Mouse (Mus musculus) heart, postnatal 10 days (tissue): ENCODE measurements around the gene Fam120b. TPM values are rescaled to one million over a fixed set of nuclear protein-coding genes. Genes with fewer than 3 reads are reported as not detected.
A peak's percentile ranks its signal among the peaks of the same experiment; 100 is the strongest.

Experiments
- DNase-seq, 2 experiments: peaks; one replicate each; pipeline ENCODE4 v3.0.0; 2021
- intact Hi-C: fragments of 180-260 bp; cut with DNase I; formaldehyde crosslinking; loops from one replicate; pipeline ENCODE4 v1.15.1; 2025
- total RNA-seq, 2 experiments: library from RNA; stranded (reverse); gene quantifications; 2 replicates each; pipeline ENCODE4 v1.2.3; 2021

Gene Fam120b
- total RNA-seq, 2 experiments from 2014 or later, result 10.8 to 11.5 TPM

GRCm38 (mm10) chr17:15378413-15379109, 17.4 kb upstream of the Fam120b start:
- no peak for DNase-seq
- intact Hi-C loops, result loop anchor here (1.0 kb wide), 1 partner anchor 313 kb away; no protein-coding TSS in a partner anchor

- intact Hi-C loops, result no loop called here
- DNase-seq, result no peak
Measured at GRCm38 (mm10) chr17:15379741-15380526, 16.1 kb upstream of the Fam120b start.

DNA sequence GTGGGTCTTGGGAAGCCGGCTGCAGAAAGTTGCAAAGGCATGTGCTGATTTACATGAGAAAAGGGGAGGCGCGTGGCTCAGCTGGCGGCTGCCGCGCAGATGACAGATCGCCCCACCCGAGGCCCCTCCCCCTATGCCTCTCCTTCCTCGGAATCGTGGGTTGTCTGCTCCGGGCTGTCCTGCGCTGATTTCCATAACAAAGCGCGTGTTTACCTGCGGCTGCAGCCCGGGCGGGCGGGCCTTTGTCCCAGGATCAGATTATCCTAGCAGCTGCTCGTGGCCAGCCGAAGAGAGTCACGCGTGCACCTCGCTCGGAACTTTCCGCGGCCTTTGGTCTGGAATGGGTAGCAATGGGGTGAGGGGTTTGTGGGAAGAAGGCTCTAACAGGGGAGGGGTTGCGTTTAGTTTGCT, 15.4 kb upstream of the Fam120b start:
- intact Hi-C loops, result no loop called here
- peak; percentile 22 to 33 for DNase-seq

- DNase-seq, result no peak
- intact Hi-C loops, result no loop called here
Measured at GRCm38 (mm10) chr17:15381092-15381860, 14.7 kb upstream of the Fam120b start.

GRCm38 (mm10) chr17:15381869-15382660, 13.9 kb upstream of the Fam120b start:
- no peak for DNase-seq
- intact Hi-C loops, result no loop called here

DNA sequence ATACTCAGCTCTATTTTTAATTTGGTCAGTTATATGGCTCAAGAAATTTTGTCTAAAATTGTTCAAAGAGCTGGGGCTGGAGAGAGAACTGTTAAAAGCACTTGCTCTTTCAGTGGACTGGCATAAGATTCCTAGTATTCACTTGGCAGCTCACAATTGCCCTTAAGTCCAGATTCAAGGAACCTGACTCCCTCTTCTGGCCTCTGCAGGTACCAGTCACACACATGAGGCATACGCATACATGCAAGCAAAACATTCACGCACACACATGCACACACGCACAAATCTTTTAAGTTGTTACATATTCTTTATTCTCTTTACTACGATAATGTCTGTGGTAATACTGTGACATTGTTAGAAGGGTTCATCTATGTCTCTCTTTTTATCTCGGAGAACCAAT, 12.6 kb upstream of the Fam120b start:
- intact Hi-C loops, result no loop called here
- DNase-seq, result no peak

GRCm38 (mm10) chr17:15388892-15389291, 7.1 kb upstream of the Fam120b start:
- intact Hi-C loops, result no loop called here

DNA sequence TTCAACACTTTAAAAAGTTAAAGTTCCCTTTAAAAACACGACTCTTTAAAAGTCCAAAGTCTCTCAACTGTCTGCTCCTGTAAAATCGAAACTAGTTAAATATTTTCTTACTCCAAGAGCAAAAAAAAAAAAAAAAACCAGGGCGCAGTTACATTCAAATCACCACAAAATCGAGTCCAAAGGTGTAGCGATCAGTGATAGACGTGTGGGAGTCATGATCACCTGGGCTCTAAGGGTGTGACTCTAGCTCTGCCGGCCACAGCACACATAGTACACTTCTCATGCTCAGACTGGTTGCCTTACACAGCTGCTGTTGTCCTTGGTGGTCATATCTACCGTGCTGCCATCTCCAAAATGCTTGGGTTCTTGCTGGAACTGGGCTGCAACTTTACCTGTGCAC, 6.6 kb upstream of the Fam120b start:
- no peak for DNase-seq
- intact Hi-C loops, result no loop called here

More at GRCm38 (mm10) chr17:15388892-15389291, 7.1 kb upstream of the Fam120b start:
- DNase-seq, result no peak

DNA sequence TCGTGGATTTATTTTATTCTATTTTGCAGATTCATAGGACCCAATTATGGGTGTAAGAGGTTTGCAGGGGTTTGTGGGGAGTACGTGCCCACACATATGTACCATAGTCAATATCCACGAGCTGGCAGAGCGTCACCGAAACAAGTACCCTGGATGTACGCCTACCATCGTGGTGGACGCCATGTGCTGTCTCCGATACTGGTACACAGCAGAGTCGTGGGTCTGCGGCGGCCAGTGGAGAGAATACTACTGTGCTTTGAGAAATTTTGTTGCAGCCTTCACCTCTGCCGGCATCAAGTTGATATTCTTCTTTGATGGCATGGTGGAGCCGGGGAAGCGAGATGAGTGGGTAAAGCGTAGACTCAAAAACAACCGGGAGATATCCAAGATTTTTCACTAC, 5.7 kb downstream of the Fam120b start:
- intact Hi-C loops, result no loop called here
- DNase-seq, result no peak

- intact Hi-C loops, result no loop called here
- no peak for DNase-seq
Measured at GRCm38 (mm10) chr17:15406576-15406975, 10.6 kb downstream of the Fam120b start.

DNA sequence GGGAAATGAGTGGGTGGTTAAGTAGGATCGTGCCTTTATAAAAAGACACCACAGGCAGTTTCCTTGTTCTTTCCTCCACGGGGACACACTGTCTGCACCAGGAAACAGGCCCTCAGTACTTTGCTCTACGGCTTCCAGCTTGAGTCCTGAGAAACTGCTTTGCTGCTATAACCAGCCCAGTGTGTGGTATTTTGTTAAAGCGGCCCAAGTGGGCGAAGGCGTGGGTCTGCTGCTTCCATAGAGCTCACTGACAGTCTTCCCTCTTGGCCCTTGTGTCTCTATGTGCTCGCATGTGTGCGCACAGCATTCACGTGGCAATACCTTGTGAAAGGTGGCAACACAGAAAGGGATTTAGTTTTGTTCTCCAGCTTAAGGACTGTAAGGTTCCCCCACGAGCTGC, 13.3 kb downstream of the Fam120b start:
- no peak for DNase-seq
- intact Hi-C loops, result no loop called here

GRCm38 (mm10) chr17:15410861-15411260, 14.9 kb downstream of the Fam120b start:
- intact Hi-C loops, result no loop called here
- DNase-seq, result no peak

- no peak for DNase-seq
- intact Hi-C loops, result no loop called here
Measured at GRCm38 (mm10) chr17:15416596-15417215, 20.7 kb downstream of the Fam120b start.

DNA sequence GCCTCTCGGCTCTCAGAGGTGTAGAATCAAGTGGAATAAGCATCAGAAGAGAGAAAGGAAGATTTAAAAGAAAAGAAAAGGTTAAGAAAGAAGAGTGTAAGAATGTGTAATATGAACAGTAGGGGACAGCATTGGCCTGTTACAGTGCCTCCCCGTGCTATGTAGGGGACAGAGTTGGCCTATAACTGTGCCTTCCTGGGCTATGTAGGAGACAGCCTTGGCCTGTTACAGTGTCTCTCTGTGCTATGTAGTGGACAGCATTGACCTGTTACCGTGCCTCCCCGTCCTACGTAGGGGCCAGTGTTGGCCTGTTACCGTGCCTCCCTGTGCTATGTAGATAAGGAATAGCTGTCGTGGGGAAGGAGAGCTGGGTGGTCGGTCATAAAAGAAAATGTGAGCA, 23.5 kb downstream of the Fam120b start:
- intact Hi-C loops, result loop anchor here (1.0 kb wide), 1 partner anchor 49 kb away; no protein-coding TSS in a partner anchor

DNA sequence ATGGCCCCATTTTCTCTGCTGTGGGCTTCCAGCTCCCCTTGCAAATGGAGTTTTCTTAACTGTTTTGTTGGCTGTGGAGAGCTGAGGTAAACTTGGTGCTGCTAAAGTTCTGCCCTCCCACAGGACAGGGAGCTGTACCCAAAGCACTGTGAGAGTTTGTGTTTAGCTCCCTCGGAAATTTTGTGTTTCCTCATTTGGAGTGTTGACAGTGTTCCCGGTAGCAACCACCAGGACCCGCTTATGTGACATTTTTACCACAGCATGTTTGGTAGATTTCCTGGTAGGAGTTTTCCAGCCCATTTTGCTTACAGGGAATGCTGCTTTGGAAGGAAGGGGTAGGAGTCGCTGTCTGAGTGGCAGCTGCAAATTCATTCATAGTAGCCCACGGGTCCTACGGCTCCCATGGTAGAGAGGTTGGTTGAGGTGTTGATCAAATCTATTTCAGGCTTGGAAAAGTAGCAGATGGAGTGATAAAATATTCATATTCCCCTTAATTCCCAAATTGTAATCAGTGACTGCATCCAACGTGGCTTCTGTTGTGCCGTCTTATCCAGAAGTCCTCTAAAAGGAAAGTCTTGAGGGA, 24.1 kb downstream of the Fam120b start:
- intact Hi-C loops, result no loop called here
- no peak for DNase-seq

More for the DNA sequence above, 23.5 kb downstream of the Fam120b start:
- peak; percentile 7 to 12 for DNase-seq

DNA sequence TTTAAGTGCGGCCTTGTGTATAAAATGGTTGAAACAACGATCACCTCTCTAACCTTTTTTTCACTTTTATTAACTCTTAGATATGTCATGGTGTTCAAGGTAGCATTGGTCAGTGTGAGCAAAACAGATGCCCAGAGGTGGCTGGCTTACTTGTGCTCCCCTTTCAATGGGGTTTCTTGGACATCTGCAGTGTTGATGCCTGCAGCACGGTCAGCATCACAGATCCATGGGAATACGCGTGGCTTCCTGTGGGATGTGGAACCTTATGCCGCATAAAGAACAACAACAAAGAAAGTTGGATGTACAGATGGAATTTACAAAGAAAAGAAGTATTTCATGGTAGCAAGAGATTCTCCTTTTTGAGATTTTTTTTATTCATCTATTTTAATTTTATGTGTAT, 25.4 kb downstream of the Fam120b start:
- DNase-seq, result no peak

GRCm38 (mm10) chr17:15422666-15423065, 26.7 kb downstream of the Fam120b start:
- intact Hi-C loops, result no loop called here
- no peak for DNase-seq

More for the DNA sequence above, 25.4 kb downstream of the Fam120b start:
- intact Hi-C loops, result no loop called here

- peak; percentile 20 to 21 for DNase-seq
- intact Hi-C loops, result no loop called here
Measured at GRCm38 (mm10) chr17:15423080-15423765, 27.2 kb downstream of the Fam120b start.

- peak; percentile 10 to 18 for DNase-seq
- intact Hi-C loops, result no loop called here
Measured at GRCm38 (mm10) chr17:15425931-15426330, 29.9 kb downstream of the Fam120b start.
